Mouse (Mus musculus) cerebellum, adult 2 months (tissue): ENCODE data around the gene Tifa.

Source experiments
- CTCF ChIP-seq: fragments of 200-500 bp; IDR thresholded peaks from 2 replicates; pipeline ENCODE4 v1.5.1; 2011; ENCODE audit warnings: low read depth, mild to moderate bottlenecking, control low read depth, low read length, moderate library complexity, borderline replicate concordance; ENCODE audit not compliant: insufficient read depth
- POLR2A ChIP-seq: fragments of 200-500 bp; IDR thresholded peaks from 2 replicates; pipeline ENCODE4 v1.6.1; 2011; ENCODE audit warnings: low read length, control low read depth, borderline replicate concordance; ENCODE audit not compliant: insufficient read depth

DNA sequence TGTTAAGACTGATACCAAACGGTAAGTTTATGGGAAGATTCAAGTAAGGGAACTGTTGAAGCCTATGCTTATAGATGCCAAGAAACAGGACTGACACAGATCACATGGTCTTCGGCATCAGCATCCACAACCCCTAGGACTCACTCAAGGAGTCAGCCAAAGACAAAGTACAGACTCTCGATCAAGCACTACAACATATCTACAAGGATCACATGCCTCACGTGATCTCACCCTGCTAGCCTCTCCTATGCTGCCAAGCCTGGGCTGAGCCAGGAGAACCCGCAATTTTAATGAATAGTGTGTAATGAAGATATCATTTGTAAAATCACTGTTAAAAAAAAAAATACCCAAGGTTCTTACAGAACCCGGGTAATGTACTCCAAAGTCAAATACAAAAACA lies 46.0 kb downstream of the Tifa start:
- TF ChIP-seq POLR2A (no peak), CTCF (no peak)
